Mouse (Mus musculus) hindbrain, embryonic 13.5 days (tissue): Measurements from ENCODE around the gene Akap12. TPM values are rescaled to one million over a fixed set of nuclear protein-coding genes. Genes with fewer than 3 reads are reported as not detected.

Source experiments
- ATAC-seq: fragments of 200-750 bp; cut with Nextera tagmentation; 2 replicates; pipeline ENCODE4 v1.8.0; 2017; ENCODE audit warnings: moderate TSS enrichment; ENCODE audit not compliant: low FRiP score
- H3K27ac ChIP-seq: fragments of 300-500 bp; sonication (generic); 2 replicates; pipeline ENCODE4 v1.5.1; 2015; ENCODE audit warnings: inconsistent platforms, mild to moderate bottlenecking, moderate library complexity
- H3K27me3 ChIP-seq: fragments of 300-500 bp; sonication (generic); 2 replicates; pipeline ENCODE4 v1.6.1; 2015; ENCODE audit warnings: mild to moderate bottlenecking, inconsistent platforms
- H3K36me3 ChIP-seq: fragments of 300-500 bp; sonication (generic); 2 replicates; pipeline ENCODE4 v1.6.1; 2015; ENCODE audit warnings: mild to moderate bottlenecking, inconsistent platforms
- H3K4me1 ChIP-seq: fragments of 300-500 bp; sonication (generic); replicated peaks from 2 replicates; pipeline ENCODE4 v1.6.1; 2015; ENCODE audit warnings: inconsistent platforms
- H3K4me2 ChIP-seq: fragments of 300-500 bp; sonication (generic); 2 replicates; pipeline ENCODE4 v1.6.1; 2015; ENCODE audit warnings: inconsistent platforms, mild to moderate bottlenecking, moderate library complexity
- H3K4me3 ChIP-seq: fragments of 300-500 bp; sonication (generic); 2 replicates; pipeline ENCODE4 v1.5.1; 2015; ENCODE audit warnings: mild to moderate bottlenecking, inconsistent platforms
- H3K9ac ChIP-seq: fragments of 300-500 bp; sonication (generic); 2 replicates; pipeline ENCODE4 v1.6.1; 2015; ENCODE audit warnings: mild to moderate bottlenecking, inconsistent platforms
- H3K9me3 ChIP-seq: fragments of 300-500 bp; sonication (generic); 2 replicates; pipeline ENCODE4 v1.6.1; 2016; ENCODE audit warnings: inconsistent platforms
- WGBS: fragments of 180-500 bp; shearing (Covaris S2); methylation state at CpG from one replicate; pipeline ENCODE4 v1.1.7; 2015; 5-methylcytosine and 5-hydroxymethylcytosine counted together
- polyA plus RNA-seq: library from polyadenylated mRNA; unstranded; fragments of >200 nt; fragmentation: Nextera tagmentation; extraction: Ambion mirVana; gene quantifications from 2 replicates; pipeline ENCODE4 v1.2.1, GENCODE M21; 2015

Gene Akap12
- polyA plus RNA-seq, 1 experiment from 2014 or later: 47.8 TPM

- no peak overlapping the region for H3K9ac ChIP-seq
- 36% methylated on average over 3 of the region's 3 CpGs for WGBS
- H3K27me3 ChIP-seq: no peaks in the 10 kb centered on the region
- H3K4me3 ChIP-seq: no peak overlapping the region
- no peak overlapping the region for H3K27ac ChIP-seq
- ATAC-seq: no peak
- H3K4me2 ChIP-seq: no peak overlapping the region
- H3K4me1 ChIP-seq: peaks cover 13% of the 10 kb centered on the region
- no peaks in the 10 kb centered on the region for H3K9me3 ChIP-seq
- H3K36me3 ChIP-seq: no peaks in the 10 kb centered on the region
Measured at GRCm38 (mm10) chr10:4289636-4290035, 23.5 kb downstream of the Akap12 start.

- no peak overlapping the region for H3K4me2 ChIP-seq
- WGBS: 49% methylated on average over 3 of the region's 3 CpGs
Measured at GRCm38 (mm10) chr10:4290145-4290544, 24.0 kb downstream of the Akap12 start.

GRCm38 (mm10) chr10:4290561-4290960, 24.4 kb downstream of the Akap12 start:
- no peaks in the 10 kb centered on the region for H3K9me3 ChIP-seq
- H3K9ac ChIP-seq: no peak overlapping the region
- peaks cover 13% of the 10 kb centered on the region for H3K4me1 ChIP-seq
- no peak overlapping the region for H3K4me2 ChIP-seq
- no peaks in the 10 kb centered on the region for H3K36me3 ChIP-seq
- peak; percentile 44; the same call in 1 of the 2 replicates for ATAC-seq
- no peak overlapping the region for H3K27ac ChIP-seq
- no peaks in the 10 kb centered on the region for H3K27me3 ChIP-seq
- no peak overlapping the region for H3K4me3 ChIP-seq
- 72% methylated on average over 6 of the region's 6 CpGs for WGBS

More at GRCm38 (mm10) chr10:4290145-4290544, 24.0 kb downstream of the Akap12 start:
- ATAC-seq: peak; percentile 20; the same call in 1 of the 2 replicates
- H3K4me1 ChIP-seq: peaks cover 13% of the 10 kb centered on the region
- no peak overlapping the region for H3K4me3 ChIP-seq
- no peaks in the 10 kb centered on the region for H3K9me3 ChIP-seq
- no peak overlapping the region for H3K9ac ChIP-seq
- H3K27ac ChIP-seq: no peak overlapping the region; the same call in 1 of the 2 replicates
- no peaks in the 10 kb centered on the region for H3K36me3 ChIP-seq
- H3K27me3 ChIP-seq: no peaks in the 10 kb centered on the region

GRCm38 (mm10) chr10:4293418-4293817, 27.2 kb downstream of the Akap12 start:
- no peak overlapping the region for H3K4me2 ChIP-seq
- H3K4me1 ChIP-seq: peaks cover 13% of the 10 kb centered on the region
- no peak overlapping the region for H3K9ac ChIP-seq
- H3K36me3 ChIP-seq: no peaks in the 10 kb centered on the region
- 88% methylated on average over 4 of the region's 4 CpGs for WGBS
- H3K27ac ChIP-seq: no peak overlapping the region
- ATAC-seq: no peak
- no peaks in the 10 kb centered on the region for H3K9me3 ChIP-seq
- no peaks in the 10 kb centered on the region for H3K27me3 ChIP-seq
- H3K4me3 ChIP-seq: no peak overlapping the region

- no peak overlapping the region for H3K9ac ChIP-seq
- H3K9me3 ChIP-seq: no peaks in the 10 kb centered on the region
- no peak overlapping the region for H3K27ac ChIP-seq
- H3K36me3 ChIP-seq: no peaks in the 10 kb centered on the region
- no peaks in the 10 kb centered on the region for H3K27me3 ChIP-seq
- H3K4me3 ChIP-seq: no peak overlapping the region
- WGBS: 68% methylated on average over 5 of the region's 5 CpGs
- H3K4me2 ChIP-seq: no peak overlapping the region
- H3K4me1 ChIP-seq: peaks cover 10% of the 10 kb centered on the region
- ATAC-seq: no peak
Measured at GRCm38 (mm10) chr10:4303558-4303957, 37.4 kb downstream of the Akap12 start.

GRCm38 (mm10) chr10:4323885-4324284, 57.7 kb downstream of the Akap12 start:
- peaks cover 4% of the 10 kb centered on the region; the same call in 1 of the 2 replicates for H3K9me3 ChIP-seq
- H3K27me3 ChIP-seq: no peaks in the 10 kb centered on the region
- ATAC-seq: no peak
- H3K4me1 ChIP-seq: peaks cover 9% of the 10 kb centered on the region
- H3K27ac ChIP-seq: no peak overlapping the region; the same call in 1 of the 2 replicates
- WGBS: 83% methylated on average over 8 of the region's 8 CpGs
- H3K4me3 ChIP-seq: no peak overlapping the region
- H3K36me3 ChIP-seq: no peaks in the 10 kb centered on the region
- no peak overlapping the region for H3K9ac ChIP-seq
- H3K4me2 ChIP-seq: no peak overlapping the region

- Histone ChIP-seq H3K36me3 (no peaks in the 10 kb centered on the region), H3K4me3 (no peak overlapping the region), H3K9ac (no peak overlapping the region), H3K27me3 (no peaks in the 10 kb centered on the region), H3K9me3 (peaks cover 4% of the 10 kb centered on the region; the same call in 1 of the 2 replicates), H3K4me1 (peaks cover 9% of the 10 kb centered on the region), H3K27ac (no peak overlapping the region), H3K4me2 (no peak overlapping the region)
- WGBS: 63% methylated on average over 5 of the region's 5 CpGs
- no peak for ATAC-seq
Measured at GRCm38 (mm10) chr10:4325562-4325961, 59.4 kb downstream of the Akap12 start.

GRCm38 (mm10) chr10:4327716-4328115, 61.5 kb downstream of the Akap12 start:
- no peaks in the 10 kb centered on the region for H3K27me3 ChIP-seq
- no peaks in the 10 kb centered on the region for H3K36me3 ChIP-seq
- H3K4me3 ChIP-seq: no peak overlapping the region
- H3K4me2 ChIP-seq: no peak overlapping the region
- H3K4me1 ChIP-seq: peaks cover 9% of the 10 kb centered on the region
- WGBS: 33% methylated on average over 1 of the region's 1 CpGs
- no peak overlapping the region for H3K27ac ChIP-seq
- H3K9ac ChIP-seq: no peak overlapping the region
- no peak for ATAC-seq
- H3K9me3 ChIP-seq: peaks cover 4% of the 10 kb centered on the region; the same call in 1 of the 2 replicates

GRCm38 (mm10) chr10:4332228-4332979, 66.2 kb downstream of the Akap12 start:
- H3K4me3 ChIP-seq: no peak overlapping the region
- H3K27ac ChIP-seq: no peak overlapping the region
- no peaks in the 10 kb centered on the region for H3K36me3 ChIP-seq
- H3K4me1 ChIP-seq: peaks cover 27% of the 10 kb centered on the region
- peaks cover 3% of the 10 kb centered on the region; the same call in 1 of the 2 replicates for H3K9me3 ChIP-seq
- no peak overlapping the region for H3K4me2 ChIP-seq
- WGBS: 31% methylated on average over 7 of the region's 7 CpGs
- no peaks in the 10 kb centered on the region for H3K27me3 ChIP-seq
- no peak overlapping the region for H3K9ac ChIP-seq
- no peak for ATAC-seq

- Histone ChIP-seq H3K27me3 (no peaks in the 10 kb centered on the region), H3K4me3 (no peak overlapping the region), H3K9me3 (no peaks in the 10 kb centered on the region), H3K4me2 (peak overlapping the region; percentile 55; the same call in 1 of the 2 replicates), H3K27ac (no peak overlapping the region), H3K9ac (no peak overlapping the region), H3K4me1 (peaks cover 27% of the 10 kb centered on the region), H3K36me3 (no peaks in the 10 kb centered on the region)
- WGBS: 13% methylated on average over 8 of the region's 8 CpGs
- 0 out of 2 replicates have a peak, but pooled peaks have one; percentile 26 for ATAC-seq
Measured at GRCm38 (mm10) chr10:4333319-4333718, 67.1 kb downstream of the Akap12 start.

GRCm38 (mm10) chr10:4334039-4334683, 68.0 kb downstream of the Akap12 start:
- Histone ChIP-seq H3K9ac (0 out of 2 replicates have a peak overlapping the region, but pooled peaks have one; percentile 0), H3K27ac (no peak overlapping the region)
- ATAC-seq: peak; percentile 74

GRCm38 (mm10) chr10:4338863-4339461, 72.8 kb downstream of the Akap12 start:
- Histone ChIP-seq H3K27me3 (no peaks in the 10 kb centered on the region), H3K36me3 (no peaks in the 10 kb centered on the region), H3K4me3 (no peak overlapping the region), H3K4me2 (no peak overlapping the region), H3K27ac (peak overlapping the region; percentile 35; the same call in 1 of the 2 replicates), H3K4me1 (peaks cover 14% of the 10 kb centered on the region), H3K9ac (no peak overlapping the region), H3K9me3 (no peaks in the 10 kb centered on the region)
- WGBS: 70% methylated on average over 15 of the region's 15 CpGs
- ATAC-seq: no peak

More at GRCm38 (mm10) chr10:4334039-4334683, 68.0 kb downstream of the Akap12 start:
- peak overlapping the region; percentile 29 for H3K4me3 ChIP-seq
- no peaks in the 10 kb centered on the region for H3K9me3 ChIP-seq
- 10% methylated on average over 27 of the region's 27 CpGs for WGBS
- peak overlapping the region; percentile 55 for H3K4me2 ChIP-seq
- H3K36me3 ChIP-seq: no peaks in the 10 kb centered on the region
- no peaks in the 10 kb centered on the region for H3K27me3 ChIP-seq
- H3K4me1 ChIP-seq: peaks cover 30% of the 10 kb centered on the region
